In the genomic region with DNA sequence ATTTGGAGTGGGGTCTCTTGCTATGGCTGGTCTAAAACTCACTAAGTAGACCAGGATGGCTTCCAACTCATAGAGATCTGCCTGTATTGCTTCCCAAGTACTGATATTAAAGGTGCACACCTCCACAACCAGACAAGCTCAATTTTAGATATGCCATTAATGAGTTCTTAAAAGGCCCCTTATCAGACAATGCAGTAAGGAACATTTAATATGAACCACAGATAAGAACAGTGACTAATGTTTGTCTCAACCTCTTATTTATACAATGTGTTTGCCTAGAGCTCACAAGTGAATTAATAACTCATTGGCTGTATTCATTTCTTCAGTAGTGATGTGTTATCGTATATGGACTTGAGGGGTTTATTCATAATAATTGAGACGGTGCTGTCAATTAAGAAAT, we compare ENCODE assay signal across 27 mouse cellular contexts.
DNase-seq lines count a peak whose midpoint lies in the region; ATAC-seq and TF ChIP-seq lines count a peak whose summit lies in the region.
"Had no signal": no experiment of that assay in that cellular context is flagged by ENCODE, and none has a peak within 500 bp of the region (broad histone marks: within the 10 kb centered on the region; RNA-seq: fewer than 3 reads in every experiment).

No protein-coding gene starts in this region.

- H3K27ac ChIP-seq in heart, embryonic 15.5 days = peak overlapping the region; percentile 63; the same call in 1 of the 2 replicates
- H3K27ac ChIP-seq in heart, embryonic 12.5 days (ENCODE audit: poor library complexity, severe bottlenecking) = no peak overlapping the region
- no peak overlapping the region for H3K27ac ChIP-seq in stomach, embryonic 14.5 days (ENCODE audit: low read length)
- H3K27ac ChIP-seq in stomach, postnatal 0 days (replicated peaks) = no peak overlapping the region
- H3K27ac ChIP-seq in hindbrain, embryonic 13.5 days = no peak overlapping the region
- H3K27ac ChIP-seq: embryonic facial prominence, embryonic 13.5 days; embryonic facial prominence, embryonic 15.5 days; forebrain, embryonic 10.5 days; forebrain, embryonic 12.5 days had no signal

- H3K4me2 ChIP-seq in heart, embryonic 15.5 days = no peak overlapping the region
- H3K4me2 ChIP-seq in heart, embryonic 12.5 days = no peak overlapping the region
- no peak overlapping the region for H3K4me2 ChIP-seq in stomach, embryonic 14.5 days (replicated peaks; ENCODE audit: low read depth, low read length)
- no peak overlapping the region for H3K4me2 ChIP-seq in stomach, postnatal 0 days (replicated peaks; ENCODE audit: low read depth)
- H3K4me2 ChIP-seq in hindbrain, embryonic 13.5 days = no peak overlapping the region
- H3K4me2 ChIP-seq: embryonic facial prominence, embryonic 13.5 days; embryonic facial prominence, embryonic 15.5 days; forebrain, embryonic 12.5 days had no signal

- no peaks in the 10 kb centered on the region for H3K36me3 ChIP-seq in heart, embryonic 15.5 days
- H3K36me3 ChIP-seq in heart, embryonic 12.5 days = no peaks in the 10 kb centered on the region
- H3K36me3 ChIP-seq in stomach, embryonic 14.5 days (ENCODE audit: control insufficient read depth, insufficient read depth, low read length) = no peaks in the 10 kb centered on the region
- no peaks in the 10 kb centered on the region for H3K36me3 ChIP-seq in stomach, postnatal 0 days (ENCODE audit: control insufficient read depth, insufficient read depth, low read length)
- no peaks in the 10 kb centered on the region for H3K36me3 ChIP-seq in hindbrain, embryonic 13.5 days
- H3K36me3 ChIP-seq: embryonic facial prominence, embryonic 15.5 days; forebrain, embryonic 10.5 days; forebrain, embryonic 12.5 days; G1E had no signal

- TF ChIP-seq EP300 in stomach, postnatal 0 days (optimal IDR thresholded peaks at IDR 0.05) = no peak

- H3K4me1 ChIP-seq in heart, embryonic 15.5 days (replicated peaks) = no peaks in the 10 kb centered on the region
- H3K4me1 ChIP-seq in heart, embryonic 12.5 days (replicated peaks) = no peaks in the 10 kb centered on the region
- no peaks in the 10 kb centered on the region for H3K4me1 ChIP-seq in stomach, embryonic 14.5 days (ENCODE audit: control insufficient read depth, insufficient read depth, low read length)
- no peaks in the 10 kb centered on the region for H3K4me1 ChIP-seq in stomach, postnatal 0 days (replicated peaks; ENCODE audit: control insufficient read depth, insufficient read depth)
- no peaks in the 10 kb centered on the region for H3K4me1 ChIP-seq in hindbrain, embryonic 13.5 days (replicated peaks)
- H3K4me1 ChIP-seq: embryonic facial prominence, embryonic 13.5 days; embryonic facial prominence, embryonic 15.5 days; forebrain, embryonic 10.5 days; forebrain, embryonic 12.5 days had no signal

- TF ChIP-seq CTCF in stomach, postnatal 0 days (IDR thresholded peaks at IDR 0.05; ENCODE audit: low read depth) = no peak

- ATAC-seq in heart, embryonic 15.5 days (replicated peaks; ENCODE audit: insufficient number of reproducible peaks, insufficient read depth, low FRiP score, low read depth) = no peak
- no peak for ATAC-seq in heart, embryonic 12.5 days (ENCODE audit: insufficient number of reproducible peaks, low FRiP score)
- peak; percentile 72 for ATAC-seq in stomach, embryonic 14.5 days (ENCODE audit: insufficient number of reproducible peaks, insufficient read depth, low FRiP score, low read depth)
- peak; percentile 72 for ATAC-seq in stomach, postnatal 0 days (ENCODE audit: low FRiP score, low TSS enrichment)
- no peak for ATAC-seq in hindbrain, embryonic 13.5 days (ENCODE audit: low FRiP score)
- ATAC-seq: activated CD4-positive, CD25-positive, alpha-beta regulatory T cell, adult 4 months; CD4-positive, CD25-positive, alpha-beta regulatory T cell, adult 4 months; forebrain, embryonic 14.5 days; forebrain, embryonic 16.5 days; Patski had no signal

- H3K27me3 ChIP-seq in heart, embryonic 15.5 days = no peaks in the 10 kb centered on the region
- no peaks in the 10 kb centered on the region for H3K27me3 ChIP-seq in heart, embryonic 12.5 days (replicated peaks)
- no peaks in the 10 kb centered on the region for H3K27me3 ChIP-seq in stomach, embryonic 14.5 days (ENCODE audit: control insufficient read depth, insufficient read depth, low read length)
- H3K27me3 ChIP-seq in stomach, postnatal 0 days (ENCODE audit: control insufficient read depth, insufficient read depth, low read length) = no peaks in the 10 kb centered on the region
- no peaks in the 10 kb centered on the region for H3K27me3 ChIP-seq in hindbrain, embryonic 13.5 days
- H3K27me3 ChIP-seq: CH12.LX; embryonic facial prominence, embryonic 13.5 days; embryonic facial prominence, embryonic 15.5 days; forebrain, embryonic 12.5 days; Patski had no signal

- WGBS in heart, embryonic 15.5 days = 88% methylated on average over 2 of the region's 2 CpGs
- 88% methylated on average over 2 of the region's 2 CpGs for WGBS in heart, embryonic 12.5 days
- WGBS in stomach, embryonic 14.5 days = 65% methylated on average over 2 of the region's 2 CpGs
- WGBS in stomach, postnatal 0 days = 62% methylated on average over 2 of the region's 2 CpGs
- WGBS in hindbrain, embryonic 13.5 days = 90% methylated on average over 2 of the region's 2 CpGs

- H3K9me3 ChIP-seq in heart, embryonic 15.5 days (replicated peaks) = no peaks in the 10 kb centered on the region
- no peaks in the 10 kb centered on the region for H3K9me3 ChIP-seq in heart, embryonic 12.5 days (replicated peaks)
- H3K9me3 ChIP-seq in stomach, embryonic 14.5 days (ENCODE audit: control insufficient read depth, low read depth, low read length) = no peaks in the 10 kb centered on the region
- H3K9me3 ChIP-seq in stomach, postnatal 0 days (ENCODE audit: control insufficient read depth, low read length) = no peaks in the 10 kb centered on the region
- H3K9me3 ChIP-seq in hindbrain, embryonic 13.5 days = no peaks in the 10 kb centered on the region
- H3K9me3 ChIP-seq: embryonic facial prominence, embryonic 13.5 days; embryonic facial prominence, embryonic 15.5 days; forebrain, embryonic 10.5 days; forebrain, embryonic 12.5 days; G1E had no signal

- no peak for DNase-seq in stomach, postnatal 0 days (ENCODE audit: low spot score)
- no peak for DNase-seq in cerebellum, postnatal 4 days (ENCODE audit: low spot score in 2 of 2)
- DNase-seq: adrenal gland, postnatal 10 days; adrenal gland, postnatal 25 days; B cell, adult 2 months; cerebellum, adult 11 months; cerebellum, adult 18-20 months; cerebellum, adult 8-10 months; cerebellum, adult 9-11 months; cerebellum, postnatal 14 days; embryo, embryonic 11 days had no signal

- H3K4me3 ChIP-seq in heart, embryonic 15.5 days = no peak overlapping the region
- H3K4me3 ChIP-seq in heart, embryonic 12.5 days = no peak overlapping the region
- no peak overlapping the region for H3K4me3 ChIP-seq in stomach, embryonic 14.5 days (ENCODE audit: low read depth, low read length)
- H3K4me3 ChIP-seq in stomach, postnatal 0 days (ENCODE audit: low read depth, low read length) = no peak overlapping the region
- no peak overlapping the region for H3K4me3 ChIP-seq in hindbrain, embryonic 13.5 days
- H3K4me3 ChIP-seq: embryonic facial prominence, embryonic 13.5 days; embryonic facial prominence, embryonic 15.5 days; erythroblast, embryonic 14.5 days; forebrain, embryonic 10.5 days; forebrain, embryonic 12.5 days had no signal

- no peak overlapping the region for H3K9ac ChIP-seq in heart, embryonic 15.5 days
- no peak overlapping the region for H3K9ac ChIP-seq in heart, embryonic 12.5 days
- no peak overlapping the region for H3K9ac ChIP-seq in stomach, embryonic 14.5 days (replicated peaks; ENCODE audit: low read depth, low read length)
- H3K9ac ChIP-seq in stomach, postnatal 0 days (ENCODE audit: low read length) = no peak overlapping the region
- H3K9ac ChIP-seq in hindbrain, embryonic 13.5 days = no peak overlapping the region
- H3K9ac ChIP-seq: embryonic facial prominence, embryonic 13.5 days; embryonic facial prominence, embryonic 15.5 days; forebrain, embryonic 12.5 days had no signal

Comparison
In these comparisons a context has a peak if more than half of its experiments do, and no peak if none do; other contexts are left out.
1. ATAC-seq: peak in stomach, embryonic 14.5 days (single experiment) and stomach, postnatal 0 days (single experiment); none in heart, embryonic 15.5 days (single experiment), heart, embryonic 12.5 days (single experiment) and hindbrain, embryonic 13.5 days (single experiment).